Mouse (Mus musculus): ENCODE measurements around the gene Arhgef25.
"Not testable (repeated sequence)": the region's sequence is repeated elsewhere in the genome, so short reads cannot be mapped to it uniquely, and the experiment has no call there.

The Arhgef25 gene

DNA sequence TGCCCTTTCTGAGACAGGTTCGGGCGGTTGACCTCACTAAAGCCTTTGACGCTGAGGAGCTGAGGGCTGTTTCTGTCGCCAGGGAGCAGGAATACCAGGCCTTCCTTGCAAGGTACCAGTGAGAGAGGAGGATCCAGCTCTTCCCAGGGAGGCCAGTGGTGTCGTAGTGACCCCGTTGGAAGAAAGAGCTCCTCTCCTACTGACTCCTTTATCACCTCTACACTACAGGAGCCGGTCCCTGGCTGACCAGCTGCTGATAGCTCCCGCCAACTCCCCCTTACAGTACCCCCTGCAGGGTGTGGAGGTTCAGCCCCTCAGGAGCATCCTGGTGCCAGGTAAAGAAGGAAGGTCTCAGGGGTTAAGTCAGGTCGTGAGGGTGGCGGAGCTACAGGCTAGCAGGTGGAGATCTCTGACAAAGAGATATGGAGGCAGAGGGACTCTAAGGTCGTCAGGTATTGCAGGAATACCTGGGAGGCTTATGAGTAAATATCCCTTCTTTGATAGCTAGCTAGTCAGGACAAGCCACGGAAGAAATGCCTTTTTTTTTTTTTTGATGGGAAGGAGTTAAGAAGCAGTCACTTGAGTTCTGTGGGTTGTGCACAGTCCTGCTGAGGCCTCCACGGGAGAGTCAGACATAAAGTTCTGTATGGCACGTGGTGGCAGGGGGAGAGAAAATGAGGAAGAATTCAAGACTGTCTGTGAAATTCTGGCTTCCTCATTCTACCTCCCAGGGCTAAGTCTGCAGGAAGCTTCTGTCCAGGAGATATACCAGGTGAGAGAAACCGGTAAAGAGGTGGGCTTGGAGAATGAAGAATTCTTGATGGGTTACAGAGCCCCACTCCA is 22.9 kb downstream of the Arhgef25 start:
- no peak for DNase-seq (ENCODE audit: low read depth, low spot score)

DNA sequence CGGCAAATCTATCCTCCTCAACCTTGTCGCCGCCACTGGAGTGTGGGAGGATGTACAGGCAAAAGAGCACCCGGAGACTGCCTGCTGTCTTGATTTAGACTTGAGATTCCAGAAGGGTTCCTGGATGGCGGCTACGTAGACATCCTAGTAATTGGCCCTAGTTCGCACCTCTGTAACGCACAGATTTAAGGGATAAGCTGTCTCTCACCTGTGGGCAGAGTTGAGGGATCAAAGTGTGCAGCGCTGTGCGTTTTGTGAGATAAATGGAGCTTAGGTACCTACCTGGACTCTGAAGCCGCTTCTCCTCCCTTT is 23.5 kb downstream of the Arhgef25 start:
- no peak for DNase-seq (ENCODE audit: low read depth, low spot score)

DNA sequence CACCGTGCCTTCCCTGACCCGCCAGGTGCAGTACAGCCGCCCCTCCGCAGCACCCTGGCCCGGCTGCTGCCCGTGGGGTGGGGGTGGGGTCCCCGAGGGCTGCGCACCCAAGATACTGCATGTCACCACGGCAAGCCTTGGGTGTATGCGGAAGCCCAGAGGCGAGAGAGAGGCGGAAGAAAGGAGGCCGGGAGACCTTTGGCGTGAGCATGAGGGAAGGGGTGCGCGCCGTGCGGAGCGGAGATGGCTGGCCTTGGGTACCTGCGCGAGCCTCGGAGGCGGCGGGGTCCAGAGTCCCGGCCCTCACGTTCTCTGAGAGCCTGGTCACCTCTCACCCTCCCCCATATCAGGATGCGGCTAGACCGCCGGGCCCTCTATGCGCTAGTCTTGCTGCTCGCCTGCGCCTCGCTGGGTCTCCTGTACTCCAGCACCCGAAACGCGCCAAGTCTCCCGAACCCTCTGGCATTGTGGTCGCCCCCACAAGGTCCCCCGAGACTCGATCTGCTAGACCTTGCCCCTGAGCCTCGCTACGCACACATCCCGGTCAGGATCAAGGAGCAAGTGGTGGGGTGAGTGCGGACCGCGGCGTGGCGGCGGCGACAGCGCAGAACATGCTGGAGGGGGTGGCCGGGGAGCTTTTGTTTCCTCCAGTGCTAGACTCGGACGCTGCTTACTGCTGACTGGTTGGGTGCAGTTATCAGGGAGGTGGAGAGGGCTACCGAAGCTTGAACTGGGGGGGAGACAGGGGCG is 24.1 kb downstream of the Arhgef25 start:
- no peak for DNase-seq (ENCODE audit: low read depth, low spot score)

DNA sequence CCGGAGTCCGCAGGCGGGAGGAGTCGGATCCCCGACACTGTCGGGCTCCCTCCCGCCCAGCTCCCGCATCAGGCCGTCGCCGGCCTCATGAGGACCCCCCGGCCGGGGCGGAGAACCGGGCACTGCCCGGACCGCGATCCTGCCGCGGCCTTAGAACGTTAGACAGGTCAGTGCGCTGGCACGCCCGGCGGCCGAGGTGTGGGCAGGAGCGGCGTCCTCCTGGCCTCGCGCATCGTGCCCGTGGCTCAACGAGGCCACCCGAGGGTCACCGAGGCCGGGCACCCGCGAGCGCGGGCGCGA is 24.6 kb downstream of the Arhgef25 start:
- DNase-seq (ENCODE audit: low read depth, low spot score): no peak

DNA sequence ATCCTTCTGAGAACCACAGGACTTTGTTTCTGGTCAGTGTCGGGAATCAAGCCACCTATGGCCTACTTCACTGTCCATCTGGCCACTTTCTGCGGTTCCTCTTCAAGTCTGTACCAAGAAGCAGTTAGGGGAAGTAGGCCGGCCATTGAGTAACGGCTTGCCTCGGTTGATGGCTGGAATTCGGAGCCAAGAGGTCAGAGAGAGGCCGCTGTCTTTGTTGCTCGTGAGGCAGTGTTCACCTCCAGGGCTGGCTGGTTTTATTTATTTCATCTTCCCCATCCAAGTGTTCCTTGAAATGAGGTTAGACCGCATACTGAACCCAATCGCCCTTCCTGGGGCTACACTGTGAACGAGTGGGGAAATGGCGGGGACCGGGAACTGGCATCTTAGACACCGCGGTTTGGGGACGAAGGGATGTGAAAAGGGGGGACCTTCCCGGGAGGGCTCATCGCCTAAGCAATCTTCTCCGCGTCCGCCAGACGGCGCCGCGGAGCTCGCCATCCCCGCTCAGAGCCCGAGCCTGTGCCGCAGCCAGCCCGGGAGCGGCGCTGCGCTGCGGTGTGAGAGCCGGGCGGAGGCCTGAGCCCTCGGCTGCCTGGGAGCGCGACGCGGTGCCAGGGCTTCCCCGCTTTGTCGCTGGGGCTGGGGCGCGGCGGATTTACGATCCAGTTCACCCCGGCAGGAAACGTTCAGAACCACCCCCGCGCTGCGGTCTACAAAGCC is 25.1 kb downstream of the Arhgef25 start, which contains the start of gene B4galnt1:
TSS of gene B4galnt1 (plus strand) at position 595 of the 723 bp plus-strand sequence.
- peak; percentile 86 for DNase-seq (ENCODE audit: low read depth, low spot score)

DNA sequence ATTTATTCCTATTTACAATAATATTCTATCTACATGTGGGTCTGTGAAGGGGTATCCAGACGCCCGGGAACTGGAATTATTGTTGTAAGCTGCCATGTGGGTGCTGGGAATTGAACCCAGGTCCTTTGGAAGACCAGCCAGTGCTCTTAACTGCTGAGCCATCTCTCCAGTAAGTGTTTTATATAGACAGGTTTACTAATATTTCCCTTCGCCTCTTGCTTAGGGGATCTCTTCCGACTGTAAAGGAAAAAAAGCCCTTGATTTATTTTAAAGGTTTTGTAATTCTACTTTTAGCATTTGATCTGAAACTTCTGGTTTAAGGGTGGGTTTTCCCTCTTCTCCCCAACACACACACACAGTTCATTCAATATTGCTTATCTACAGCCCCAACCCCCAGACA is 25.7 kb downstream of the Arhgef25 start:
- DNase-seq (ENCODE audit: low read depth, low spot score): no peak

DNA sequence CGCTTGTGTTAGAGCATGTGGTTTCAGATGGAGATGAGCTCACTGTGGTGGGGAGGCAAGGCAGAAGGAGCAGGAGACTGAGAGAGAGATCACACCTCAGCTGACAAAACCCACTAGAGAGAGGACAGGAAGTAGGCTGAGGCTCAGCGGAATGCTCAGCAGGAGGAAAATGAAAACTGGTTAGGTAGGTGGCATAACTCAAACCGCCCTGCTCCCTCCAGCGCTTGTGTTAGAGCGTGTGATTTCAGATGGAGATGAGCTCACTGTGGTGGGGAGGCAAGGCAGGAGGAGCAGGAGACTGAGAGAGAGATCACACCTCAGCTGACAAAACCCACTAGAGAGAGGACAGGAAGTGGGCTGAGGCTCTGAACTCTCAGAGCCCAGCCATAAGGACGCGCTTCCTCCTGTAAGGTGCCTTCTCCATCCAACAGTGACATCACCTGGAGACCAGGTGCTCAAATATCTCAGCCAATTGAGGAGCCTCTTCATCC is 27.1 kb downstream of the Arhgef25 start:
- DNase-seq (ENCODE audit: low read depth, low spot score): not testable (repeated sequence)

DNA sequence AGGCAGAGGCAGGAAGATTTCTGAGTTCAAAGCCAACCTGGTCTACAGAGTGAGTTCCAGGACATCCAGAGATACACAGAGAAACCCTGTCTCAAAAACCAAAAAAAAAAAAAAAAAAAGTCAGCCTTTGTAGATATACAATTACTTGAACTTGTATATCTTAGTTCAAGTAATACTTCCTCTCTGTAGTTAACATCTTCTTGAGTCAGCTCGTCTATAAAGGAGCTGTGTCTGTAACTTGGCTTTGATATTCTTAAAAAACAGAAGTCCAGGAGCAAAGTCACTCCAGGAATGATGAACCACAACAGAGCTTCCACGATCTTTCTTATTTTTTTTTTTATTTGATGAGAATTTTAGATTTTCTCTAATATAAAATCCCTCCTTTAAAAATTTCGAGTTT is 29.2 kb downstream of the Arhgef25 start:
- DNase-seq (ENCODE audit: low read depth, low spot score): no peak

DNA sequence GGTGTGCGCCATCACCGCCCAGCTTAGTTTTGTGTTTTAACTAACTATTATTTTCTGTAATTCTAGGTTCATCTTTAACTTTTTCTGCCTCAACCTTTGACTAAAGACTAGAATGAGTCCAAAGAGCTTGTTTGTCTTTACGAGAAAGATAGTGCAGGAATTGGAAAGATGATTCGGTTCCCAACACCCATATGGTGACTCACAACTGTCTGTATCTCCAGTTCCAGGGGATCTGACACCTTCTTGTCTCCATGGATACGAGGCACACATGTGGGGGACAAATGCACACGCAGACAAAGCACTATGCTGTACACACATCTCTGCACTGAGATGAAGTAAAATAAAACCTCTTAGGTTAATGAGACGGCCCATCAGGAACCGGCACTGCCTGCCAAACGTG is 29.8 kb downstream of the Arhgef25 start:
- no peak for DNase-seq (ENCODE audit: low read depth, low spot score)

DNA sequence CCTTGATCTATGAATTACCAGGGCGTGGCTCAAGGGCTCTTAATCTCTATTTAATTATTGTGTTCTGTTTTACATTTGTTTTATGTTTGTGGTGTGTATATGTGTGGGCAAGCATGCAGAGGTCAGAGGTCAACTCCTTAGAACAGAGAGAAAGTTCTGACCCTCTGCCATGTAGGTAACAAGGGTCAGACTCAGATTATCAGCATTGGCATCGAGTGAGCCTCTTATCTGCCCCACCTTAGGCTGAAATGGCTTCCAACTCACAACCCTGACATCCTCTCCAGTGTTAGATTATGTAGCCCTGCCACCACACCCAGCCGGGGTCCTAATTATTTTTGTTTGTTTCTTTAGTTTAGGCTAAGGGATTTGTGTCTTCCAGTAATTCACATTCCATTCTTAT is 31.4 kb downstream of the Arhgef25 start:
- no peak for DNase-seq (ENCODE audit: low read depth, low spot score)

DNA sequence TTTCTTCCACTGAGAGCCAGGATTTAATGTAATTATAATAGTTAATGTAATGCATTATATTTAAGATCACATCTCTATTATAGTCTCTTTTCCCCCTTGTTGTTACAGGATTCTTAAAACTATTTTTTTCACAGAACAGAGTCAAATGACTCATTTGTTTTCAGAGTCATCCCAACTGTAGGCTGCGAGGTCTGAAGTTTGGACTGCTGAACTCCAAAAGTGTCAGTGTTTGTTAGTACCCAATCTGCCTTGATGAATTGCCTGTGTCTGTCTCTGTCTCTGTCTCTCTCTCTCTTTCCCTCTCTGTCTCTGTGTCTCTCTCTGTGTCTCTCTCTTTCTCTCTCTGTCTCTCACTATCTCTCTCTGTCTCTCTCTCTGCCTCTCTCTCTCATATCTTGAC is 33.4 kb downstream of the Arhgef25 start:
- DNase-seq (ENCODE audit: low read depth, low spot score): no peak

DNA sequence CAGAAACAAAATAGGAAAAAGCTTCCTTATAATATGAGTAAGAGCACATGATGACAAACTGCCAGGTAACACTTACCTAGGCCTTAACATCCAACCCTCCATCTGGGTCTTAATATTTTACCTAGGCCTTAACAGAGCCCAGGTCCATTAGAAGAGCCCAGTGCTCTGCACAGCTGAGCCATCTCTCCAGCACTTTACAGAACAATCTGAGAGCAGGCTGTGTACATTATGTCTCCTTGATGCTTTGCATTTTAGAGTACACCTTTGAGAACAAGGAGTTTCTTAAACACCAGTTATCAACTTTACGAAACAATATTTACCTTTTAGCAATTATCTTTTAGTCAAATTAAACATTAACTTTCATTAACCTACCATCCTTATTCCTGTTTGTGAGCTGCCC is 33.8 kb downstream of the Arhgef25 start:
- no peak for DNase-seq (ENCODE audit: low read depth, low spot score)

DNA sequence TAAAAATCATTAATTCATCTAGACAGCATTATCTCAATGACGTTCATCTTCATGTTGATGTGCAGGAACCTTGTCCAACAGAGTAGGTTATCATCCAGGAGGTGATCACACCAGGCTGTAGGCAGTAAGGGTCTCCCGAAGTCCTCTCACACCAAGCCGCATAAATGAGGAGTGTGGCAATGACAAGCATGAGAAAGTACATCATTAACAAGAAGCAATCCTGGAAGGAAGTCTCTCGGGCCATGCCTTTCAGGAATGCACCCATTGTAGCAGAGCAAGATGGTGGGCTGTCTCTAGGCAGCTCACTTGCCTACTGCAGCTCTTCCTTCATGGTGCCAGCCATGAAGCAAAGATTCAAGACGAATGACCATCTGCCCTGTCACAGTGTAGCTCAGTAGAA is 35.2 kb downstream of the Arhgef25 start:
- DNase-seq (ENCODE audit: low read depth, low spot score): no peak

DNA sequence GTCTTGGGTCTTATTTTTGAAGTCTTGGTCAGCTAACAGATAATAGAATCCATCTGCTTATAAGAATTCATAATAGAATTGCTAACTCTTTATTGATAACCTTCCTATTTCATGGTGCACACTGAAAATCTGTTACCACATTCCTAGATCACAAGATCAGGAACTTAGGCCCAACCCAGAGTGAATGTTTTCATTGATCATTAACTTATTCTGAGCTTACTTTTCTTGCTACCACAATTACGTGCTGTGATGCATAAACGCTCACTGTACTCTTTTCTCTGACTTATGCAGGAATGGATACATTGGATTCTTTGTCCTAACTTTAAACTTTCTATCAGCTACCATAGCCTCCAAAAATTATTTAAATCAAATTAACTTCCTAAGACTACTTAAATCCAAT is 35.6 kb downstream of the Arhgef25 start:
- DNase-seq (ENCODE audit: low read depth, low spot score): no peak

DNA sequence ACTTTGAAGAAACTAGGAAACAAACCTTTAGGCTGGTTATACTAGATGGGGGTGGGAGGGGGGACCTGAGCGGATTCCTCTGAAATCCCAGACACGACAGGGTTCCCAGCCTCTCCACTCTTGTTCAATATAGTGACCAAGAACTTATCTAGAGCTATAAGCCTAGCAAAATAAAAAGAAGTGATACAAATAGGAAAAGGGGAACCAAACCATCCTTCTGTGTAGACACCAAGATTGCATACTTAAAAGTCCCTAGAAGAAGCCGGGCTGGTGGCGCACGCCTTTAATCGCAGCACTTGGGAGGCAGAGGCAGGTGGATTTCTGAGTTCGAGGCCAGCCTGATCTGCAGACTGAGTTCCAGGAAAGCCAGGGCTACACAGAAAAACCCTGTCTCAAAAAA is 36.6 kb downstream of the Arhgef25 start:
- no peak for DNase-seq (ENCODE audit: low read depth, low spot score)

DNA sequence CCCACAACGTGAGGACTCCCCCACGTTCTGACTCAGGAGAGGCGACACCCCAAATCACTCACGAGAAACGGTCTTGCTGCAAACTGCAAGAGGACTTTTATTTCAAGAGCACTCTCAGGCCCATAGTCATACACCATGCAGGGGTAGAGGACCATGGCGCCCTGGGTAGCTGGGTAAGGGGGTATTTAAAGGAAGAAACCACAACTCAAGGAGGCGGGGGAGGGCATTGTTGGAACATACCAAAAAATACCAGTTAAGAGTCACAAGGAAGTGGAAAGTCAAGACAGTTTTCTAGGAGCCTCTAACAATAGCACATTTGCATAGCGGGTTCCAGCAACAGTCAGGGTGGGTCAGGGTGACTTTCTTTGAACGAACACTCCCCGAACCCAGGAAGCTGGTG is 37.3 kb downstream of the Arhgef25 start:
- not testable (repeated sequence) for DNase-seq (ENCODE audit: low read depth, low spot score)

DNA sequence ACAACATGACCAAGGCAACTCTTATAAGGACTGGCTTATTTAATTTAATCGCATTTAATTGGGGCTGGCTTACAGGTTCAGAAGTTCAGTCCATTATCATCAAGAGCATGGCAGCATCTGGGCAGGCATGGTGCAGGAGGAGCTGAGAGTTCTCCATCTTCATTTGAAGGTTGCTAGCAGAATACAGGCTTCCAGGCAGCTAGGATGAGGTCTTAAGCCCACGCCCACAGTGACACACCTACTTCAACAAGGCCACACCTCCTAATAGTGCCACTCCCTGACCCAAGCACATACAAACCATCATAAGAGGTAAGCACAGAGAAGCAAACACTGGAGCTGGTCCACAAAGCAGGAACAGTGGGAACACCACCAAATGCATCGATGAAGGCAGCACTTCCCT is 38.6 kb downstream of the Arhgef25 start:
- DNase-seq (ENCODE audit: low read depth, low spot score): not testable (repeated sequence)

DNA sequence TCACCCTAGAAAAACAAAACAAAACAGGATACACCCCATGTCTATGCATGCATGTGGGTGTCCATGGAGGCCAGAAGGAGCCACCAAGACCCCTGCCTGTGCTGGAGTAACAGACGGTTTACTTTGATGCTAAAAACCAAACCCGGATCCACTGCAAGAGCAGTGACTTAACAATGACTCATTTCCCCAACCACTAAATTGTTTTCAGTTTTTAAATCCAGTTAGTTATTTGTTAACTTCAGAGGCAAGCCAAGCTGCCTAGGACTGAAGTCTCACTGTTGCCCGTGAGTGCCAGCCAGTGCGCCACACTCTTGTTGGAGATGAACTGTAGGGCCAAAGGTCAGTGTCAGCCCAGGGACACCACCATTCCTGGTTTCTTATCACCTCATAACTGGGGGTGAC is 39.4 kb downstream of the Arhgef25 start:
- no peak for DNase-seq (ENCODE audit: low read depth, low spot score)

DNA sequence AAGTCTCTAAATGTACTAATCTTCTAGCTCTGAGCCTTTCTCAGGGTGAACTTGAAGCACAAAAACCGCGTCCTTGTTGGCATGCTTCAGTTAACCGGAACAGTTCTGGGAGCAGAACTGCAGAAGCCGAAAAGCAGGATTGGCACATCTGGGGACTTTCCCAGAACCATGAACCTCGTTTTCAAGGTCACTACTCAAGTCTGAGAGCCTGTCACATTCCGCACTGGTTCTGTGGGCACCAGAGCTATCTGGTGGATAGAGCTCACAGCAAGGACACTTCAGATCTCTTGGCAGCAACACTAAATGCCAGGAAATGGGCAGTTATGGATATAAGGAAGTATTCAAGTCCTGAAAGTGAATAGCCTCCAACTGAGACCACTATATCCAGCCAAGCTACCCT is 42.7 kb downstream of the Arhgef25 start:
- DNase-seq (ENCODE audit: low read depth, low spot score): no peak

DNA sequence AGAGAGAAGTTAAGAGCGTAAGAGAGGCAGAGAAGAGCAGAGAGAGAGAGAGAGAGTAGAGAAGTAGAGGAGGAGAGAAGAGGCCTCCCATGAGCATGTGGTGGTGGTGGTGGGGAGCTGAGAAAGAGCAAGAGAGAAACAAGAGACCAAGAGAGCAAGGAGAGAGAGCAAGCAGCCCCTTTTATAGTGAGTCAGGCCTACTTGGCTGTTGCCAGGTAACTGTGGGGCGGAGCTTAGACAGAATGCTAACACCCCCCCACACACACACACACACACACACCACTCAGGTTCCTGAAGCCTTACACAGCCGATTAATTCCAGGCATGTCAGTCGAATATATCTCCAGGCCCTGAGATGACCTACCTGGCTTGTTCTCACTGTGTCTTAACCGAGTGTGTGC is 44.6 kb downstream of the Arhgef25 start:
- DNase-seq (ENCODE audit: low read depth, low spot score): no peak

DNA sequence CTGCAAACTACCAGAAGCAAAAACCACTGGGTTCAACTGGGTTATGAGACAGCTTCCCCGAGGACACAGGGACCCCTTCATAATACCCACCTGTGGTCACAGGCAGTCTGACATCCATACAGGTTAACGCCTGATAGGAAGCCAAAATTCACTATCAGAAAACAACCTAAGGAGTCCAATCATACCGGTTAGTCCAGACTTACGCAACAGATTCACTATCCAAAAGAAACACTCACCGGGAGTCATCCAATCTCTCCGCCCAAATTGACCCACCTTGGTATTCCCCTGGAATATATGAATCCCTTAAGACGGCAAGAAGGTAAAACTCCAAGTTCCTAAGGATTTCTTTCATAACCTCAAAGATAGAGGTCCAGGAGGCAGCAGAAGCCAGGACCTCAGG is 45.3 kb downstream of the Arhgef25 start:
- DNase-seq (ENCODE audit: low read depth, low spot score): no peak

DNA sequence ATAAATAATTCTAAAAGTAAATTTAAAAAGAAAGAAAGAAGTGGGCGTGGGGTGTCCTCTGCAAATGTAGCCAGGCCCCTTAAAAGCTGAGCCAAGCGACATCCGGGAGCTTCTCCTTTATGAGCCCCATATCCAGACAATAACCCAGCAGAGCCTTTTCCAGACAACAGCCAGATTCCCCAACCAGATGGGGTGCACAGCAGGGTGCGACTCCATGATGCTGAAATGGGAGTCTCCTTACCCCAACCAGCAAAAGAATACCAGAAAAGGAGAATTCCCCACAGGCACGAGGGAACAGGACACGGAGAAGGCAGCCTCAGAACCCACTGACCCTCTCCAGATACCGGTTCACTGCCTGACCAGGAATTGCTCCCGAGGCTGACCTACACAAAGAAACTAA is 46.7 kb downstream of the Arhgef25 start:
- no peak for DNase-seq (ENCODE audit: low read depth, low spot score)

DNA sequence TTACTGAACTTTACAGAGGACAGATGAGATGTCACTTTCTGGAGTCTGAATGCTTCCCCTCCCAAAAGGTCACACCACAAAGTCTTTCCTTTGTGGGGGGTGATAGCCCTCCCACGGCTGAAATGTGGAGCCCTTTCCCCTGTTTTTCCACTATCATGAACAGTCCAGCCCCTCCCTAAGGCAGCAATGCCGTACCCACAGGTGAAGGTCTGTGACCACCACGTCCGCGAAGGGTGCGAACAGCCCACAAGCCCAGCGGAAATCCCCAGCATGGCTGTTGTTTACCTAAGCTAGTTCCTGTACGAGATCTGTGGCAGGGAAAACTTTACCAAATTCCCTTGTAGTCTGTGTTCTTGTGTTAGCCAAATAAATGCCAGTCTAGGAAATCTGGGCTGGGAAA is 48.4 kb downstream of the Arhgef25 start:
- no peak for DNase-seq (ENCODE audit: low read depth, low spot score)

All from forelimb bud, embryonic 11.5 days (tissue).